8 mouse cellular contexts compared by ENCODE assay signal in genomic region chr8:8660307-8661098, GRCm38 (mm10). TPM values are rescaled to one million over a fixed set of nuclear protein-coding genes. Genes with fewer than 3 reads are reported as not detected.
DNase-seq lines count a peak whose midpoint lies in the region; ATAC-seq and TF ChIP-seq lines count a peak whose summit lies in the region.

No protein-coding gene starts in this region.

- H3K27me3 ChIP-seq in heart, adult 2 months (ENCODE audit: control insufficient read depth, insufficient read depth, low read length) = no peaks in the 10 kb centered on the region
- H3K27me3 ChIP-seq in hindbrain, embryonic 12.5 days = no peaks in the 10 kb centered on the region

- WGBS in heart, adult 2 months = under 1% methylated on average over 83 of the region's 88 CpGs
- WGBS in hindbrain, embryonic 12.5 days = under 1% methylated on average over 80 of the region's 88 CpGs

- H3K4me3 ChIP-seq in heart, adult 2 months = peak overlapping the region; percentile 88
- peak overlapping the region; percentile 98 for H3K4me3 ChIP-seq in hindbrain, embryonic 12.5 days

- no peak for TF ChIP-seq CTCF in heart, adult 2 months (IDR thresholded peaks at IDR 0.05)

- no peak; the same call in none of the 2 replicates for ATAC-seq in hindbrain, embryonic 12.5 days (ENCODE audit: low FRiP score)

- peaks cover 5% of the 10 kb centered on the region for H3K36me3 ChIP-seq in heart, adult 2 months (ENCODE audit: control insufficient read depth, insufficient read depth, low read length)
- H3K36me3 ChIP-seq in hindbrain, embryonic 12.5 days = no peaks in the 10 kb centered on the region

- H3K79me2 ChIP-seq in heart, adult 2 months (replicated peaks; ENCODE audit: control insufficient read depth, insufficient read depth, low read length) = no peaks in the 10 kb centered on the region

- peak overlapping the region; percentile 85 for H3K9ac ChIP-seq in heart, adult 2 months (ENCODE audit: low read depth, low read length)
- H3K9ac ChIP-seq in hindbrain, embryonic 12.5 days = peak overlapping the region; percentile 99

- TF ChIP-seq POLR2A in heart, adult 2 months (IDR thresholded peaks at IDR 0.05; ENCODE audit: insufficient read depth, low read depth, low read length) = no peak

- peak overlapping the region; percentile 92 for H3K4me2 ChIP-seq in hindbrain, embryonic 12.5 days (replicated peaks)

- peak in 1 of 2 experiments; percentile 24 for DNase-seq in heart, adult 2 months
- DNase-seq in heart, postnatal 25 days (ENCODE audit: low spot score) = no peak
- peak; percentile 13 to 18 for DNase-seq in thymus, postnatal 10 days (ENCODE audit: low spot score in 2 of 2)
- no peak for DNase-seq in thymus, postnatal 25 days
- peak; percentile 46 to 70 for DNase-seq in lung, postnatal 4 days
- no peak for DNase-seq in frontal cortex, adult 2 months (ENCODE audit: extremely low spot score in 1 of 2, low spot score in 1 of 2)
- no peak for DNase-seq in left cerebral cortex, postnatal 14 days (ENCODE audit: low spot score in 2 of 2)

- H3K4me1 ChIP-seq in heart, adult 2 months (ENCODE audit: control insufficient read depth, insufficient read depth, low read length) = no peaks in the 10 kb centered on the region
- peaks cover 15% of the 10 kb centered on the region for H3K4me1 ChIP-seq in hindbrain, embryonic 12.5 days

- TF ChIP-seq EP300 in heart, adult 2 months (IDR thresholded peaks at IDR 0.05; ENCODE audit: insufficient read depth, low read depth, low read length) = no peak

- no peaks in the 10 kb centered on the region for H3K9me3 ChIP-seq in hindbrain, embryonic 12.5 days (replicated peaks)

- peak overlapping the region; percentile 87 for H3K27ac ChIP-seq in heart, adult 2 months
- peak overlapping the region; percentile 95 for H3K27ac ChIP-seq in hindbrain, embryonic 12.5 days

- intact Hi-C loops in heart, adult 2 months (cut with DNase I) = loop anchor here (1.0 to 5.0 kb wide), 6 partner anchors 28 to 517 kb away; no protein-coding TSS in a partner anchor
- intact Hi-C loops in heart, postnatal 25 days (cut with DNase I) = loop anchor here (5.0 kb wide), 3 partner anchors 72 to 157 kb away; no protein-coding TSS in a partner anchor
- intact Hi-C loops in left cerebral cortex, postnatal 14 days (cut with DNase I) = loop anchor here (2.0 to 5.0 kb wide), 2 partner anchors 332 to 517 kb away; no protein-coding TSS in a partner anchor

RNA-seq across cellular contexts. Expression of gene Efnb2, which starts 0.5 kb away (rescaled TPM):
- total RNA-seq in heart, adult 2 months (2021) = 10 to 100 TPM; 16.8 to 24.1 TPM
- 22.2 and 27.8 TPM in 2 replicates for polyA plus RNA-seq in heart, adult 2 months (2012; rRNA removed)
- 10 to 100 TPM; 24.8 to 29.4 TPM for total RNA-seq in heart, postnatal 25 days (2021)
- polyA plus RNA-seq in hindbrain, embryonic 12.5 days (2016; fragmentation: Nextera tagmentation; extraction: Ambion mirVana) = 61.5 and 64.7 TPM in 2 replicates
- 26.4 and 41.4 TPM in 2 replicates for polyA plus RNA-seq in frontal cortex, adult 2 months (2012; rRNA removed)
- total RNA-seq in left cerebral cortex, postnatal 14 days (2021) = 10 to 100 TPM; 67.0 to 82.2 TPM

RNA-seq across cellular contexts. Expression of gene Arglu1, which starts 29.8 kb away (rescaled TPM):
- total RNA-seq in heart, adult 2 months (2021) = 10 to 100 TPM; 26.3 to 28.8 TPM
- polyA plus RNA-seq in heart, adult 2 months (2012; rRNA removed) = 24.0 and 40.7 TPM in 2 replicates
- 10 to 100 TPM; 29.4 to 30.4 TPM for total RNA-seq in heart, postnatal 25 days (2021)
- polyA plus RNA-seq in hindbrain, embryonic 12.5 days (2016; fragmentation: Nextera tagmentation; extraction: Ambion mirVana) = 222 and 224 TPM in 2 replicates
- 168 and 212 TPM in 2 replicates for polyA plus RNA-seq in frontal cortex, adult 2 months (2012; rRNA removed)
- total RNA-seq in left cerebral cortex, postnatal 14 days (2021) = 10 to 100 TPM; 88.1 to 95.1 TPM

Comparison
In these comparisons a context has a peak if more than half of its experiments do, and no peak if none do; other contexts are left out.
1. DNase-seq: peak in thymus, postnatal 10 days (2 of 2) and lung, postnatal 4 days (2 of 2); none in heart, postnatal 25 days (single experiment), thymus, postnatal 25 days (single experiment), frontal cortex, adult 2 months (0 of 2) and left cerebral cortex, postnatal 14 days (0 of 2).